In the genomic region with DNA sequence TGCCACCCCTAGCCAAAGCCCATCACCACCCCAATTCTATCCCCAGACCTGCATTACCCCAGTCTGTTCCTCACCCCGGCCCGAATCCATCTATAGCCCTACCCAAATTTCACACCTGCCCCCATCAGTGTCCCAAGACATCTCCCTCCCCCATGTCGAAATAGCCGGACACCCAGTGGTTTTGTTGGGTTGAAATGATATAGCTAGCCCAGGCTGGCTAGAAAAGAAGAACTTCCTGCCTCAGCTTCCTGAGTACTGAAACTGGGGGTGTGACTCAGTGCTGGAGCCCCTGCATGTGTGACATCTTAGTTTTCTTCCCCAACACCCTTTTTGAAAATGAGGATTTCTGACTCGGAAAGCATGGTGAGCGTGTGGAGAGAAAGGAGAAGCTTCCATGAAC, we compare ENCODE assay signal across 31 mouse cellular contexts. TPM values are rescaled to one million over a fixed set of nuclear protein-coding genes. Genes with fewer than 3 reads are reported as not detected.
A peak's percentile ranks its signal among the peaks of the same experiment; 100 is the strongest.
DNase-seq lines count a peak whose midpoint lies in the region; ATAC-seq and TF ChIP-seq lines count a peak whose summit lies in the region.
"Had no signal": no experiment of that assay in that cellular context is flagged by ENCODE, and none has a peak within 500 bp of the region (broad histone marks: within the 10 kb centered on the region; RNA-seq: fewer than 3 reads in every experiment).

No protein-coding gene starts in this region.

- H3K4me3 ChIP-seq in liver, postnatal 0 days (ENCODE audit: low read depth, low read length) = no peak overlapping the region
- no peak overlapping the region for H3K4me3 ChIP-seq in macrophage (ENCODE audit: inconsistent target)
- H3K4me3 ChIP-seq in kidney, adult 2 months (ENCODE audit: insufficient read depth, low read depth, low read length) = no peak overlapping the region
- H3K4me3 ChIP-seq: forebrain, embryonic 10.5 days; forebrain, embryonic 13.5 days; hindbrain, embryonic 12.5 days; hindbrain, embryonic 15.5 days had no signal

- H3K27ac ChIP-seq in liver, postnatal 0 days (ENCODE audit: low read depth) = no peak overlapping the region
- peak overlapping the region; percentile 10; the same call in 1 of the 2 replicates for H3K27ac ChIP-seq in macrophage
- no peak overlapping the region for H3K27ac ChIP-seq in kidney, adult 2 months (ENCODE audit: insufficient read depth, low read depth, low read length)
- H3K27ac ChIP-seq: forebrain, embryonic 10.5 days; forebrain, embryonic 13.5 days; hindbrain, embryonic 12.5 days; hindbrain, embryonic 15.5 days had no signal

- no peak for TF ChIP-seq EP300 in liver, postnatal 0 days (IDR thresholded peaks at IDR 0.05; ENCODE audit: low read depth)

- no peak for TF ChIP-seq CTCF in liver, postnatal 0 days (IDR thresholded peaks at IDR 0.05; ENCODE audit: low read depth)
- TF ChIP-seq CTCF in kidney, adult 2 months (conservative IDR thresholded peaks at IDR 0.05; ENCODE audit: insufficient read depth, insufficient read length, low read depth, low read length) = no peak

- WGBS in liver, postnatal 0 days (ENCODE audit: insufficient replicate concordance) = 51% methylated on average over 6 of the region's 6 CpGs
- WGBS in macrophage (ENCODE audit: missing documents) = 30% methylated on average over 6 of the region's 6 CpGs
- WGBS in kidney, adult 2 months = 87% methylated on average over 6 of the region's 6 CpGs

- no peak for ATAC-seq in liver, postnatal 0 days
- ATAC-seq in monocyte, adult 5-6 weeks (replicated peaks; ENCODE audit: insufficient number of reproducible peaks, low FRiP score, low TSS enrichment, poor library complexity, severe bottlenecking) = 0 out of 2 replicates have a peak, but pooled peaks have one; percentile 10
- ATAC-seq in cerebellum, adult (ENCODE audit: insufficient number of reproducible peaks, low FRiP score, low TSS enrichment) = no peak
- ATAC-seq: CD4-positive, CD25-positive, alpha-beta regulatory T cell, adult 4 months; forebrain, embryonic 13.5 days; forebrain, embryonic 16.5 days had no signal

- H3K4me2 ChIP-seq in liver, postnatal 0 days (ENCODE audit: low read depth, low read length) = 0 out of 2 replicates have a peak overlapping the region, but pooled peaks have one; percentile 29
- H3K4me2 ChIP-seq: forebrain, embryonic 13.5 days; heart, embryonic 11.5 days; hindbrain, embryonic 12.5 days; hindbrain, embryonic 15.5 days had no signal

- H3K27me3 ChIP-seq in liver, postnatal 0 days (ENCODE audit: insufficient read depth, low read length) = no peaks in the 10 kb centered on the region
- H3K27me3 ChIP-seq in kidney, adult 2 months (replicated peaks; ENCODE audit: control insufficient read depth, insufficient read depth, low read length) = no peaks in the 10 kb centered on the region
- H3K27me3 ChIP-seq: hindbrain, embryonic 12.5 days; hindbrain, embryonic 15.5 days had no signal

- H3K4me1 ChIP-seq in liver, postnatal 0 days (ENCODE audit: insufficient read depth) = peaks cover 5% of the 10 kb centered on the region; the same call in 1 of the 2 replicates
- H3K4me1 ChIP-seq in kidney, adult 2 months (ENCODE audit: control insufficient read depth, insufficient read depth, low read length) = 0 out of 2 replicates have a peak, but pooled peaks cover 3% of the 10 kb centered on the region

- no peak for DNase-seq in liver, postnatal 0 days
- no peak for DNase-seq in liver
- DNase-seq in kidney, adult 2 months = no peak
- DNase-seq: adrenal gland, adult 2 months; adrenal gland, postnatal 14 days; cerebellum, adult 18-20 months; cerebellum, adult 9-10 months; cerebellum, postnatal 14 days; gastrocnemius, postnatal 10 days; gastrocnemius, postnatal 36 days; heart, adult 11 months had no signal

- H3K9me3 ChIP-seq in liver, postnatal 0 days (ENCODE audit: low read length) = no peaks in the 10 kb centered on the region
- H3K9me3 ChIP-seq: hindbrain, embryonic 12.5 days; hindbrain, embryonic 15.5 days had no signal

- H3K9ac ChIP-seq in liver, postnatal 0 days (replicated peaks) = no peak overlapping the region
- H3K9ac ChIP-seq: forebrain, embryonic 13.5 days; hindbrain, embryonic 12.5 days; hindbrain, embryonic 15.5 days had no signal

- no peak for TF ChIP-seq POLR2A in kidney, adult 2 months (IDR thresholded peaks at IDR 0.05; ENCODE audit: low read depth, low read length)

- peaks cover 7% of the 10 kb centered on the region for H3K36me3 ChIP-seq in liver, postnatal 0 days (replicated peaks; ENCODE audit: insufficient read depth, low read length)
- H3K36me3 ChIP-seq in macrophage (ENCODE audit: inconsistent target) = peaks cover 31% of the 10 kb centered on the region; the same call in 1 of the 2 replicates
- no peaks in the 10 kb centered on the region for H3K36me3 ChIP-seq in kidney, adult 2 months (ENCODE audit: control insufficient read depth, insufficient read depth, low read length)
- H3K36me3 ChIP-seq: forebrain, embryonic 10.5 days; hindbrain, embryonic 12.5 days; hindbrain, embryonic 15.5 days had no signal

- H3K79me2 ChIP-seq in macrophage (ENCODE audit: inconsistent target) = peaks cover 66% of the 10 kb centered on the region

RNA-seq across cellular contexts. Expression of gene Plaur, which starts 4.6 kb away (rescaled TPM):
- polyA plus RNA-seq in liver, postnatal 0 days (2015; fragmentation: Nextera tagmentation; extraction: Ambion mirVana) = 9.3 and 10.8 TPM in 2 replicates
- total RNA-seq in macrophage (2018; cell fraction: chromatin; rRNA removed) = 1,000 to 10,000 TPM in 1 of 26 experiments, 100 to 1,000 TPM in 12, 10 to 100 TPM in 7, 1 to 10 TPM in 6; 6.4 to 1,039 (median 105) TPM
- total RNA-seq in macrophage (2018; cell fraction: cytosol; rRNA removed) = 100 to 1,000 TPM in 6 of 26 experiments, 10 to 100 TPM in 10, 1 to 10 TPM in 10; 5.3 to 471 (median 46.9) TPM
- 100 to 1,000 TPM in 11 of 26 experiments, 10 to 100 TPM in 12, 1 to 10 TPM in 3; 5.4 to 740 (median 78.5) TPM for total RNA-seq in macrophage (2018; cell fraction: nucleus; rRNA removed)
- polyA plus RNA-seq in macrophage (2018) = 37.1 to 79.3 TPM (median 71.4 TPM) in 3 replicates
- total RNA-seq in monocyte, adult 5-6 weeks (2017) = 286 to 300 TPM (median 297 TPM) in 3 replicates
- 10.1 and 12.9 TPM in 2 replicates for polyA plus RNA-seq in kidney, adult 2 months (2012; rRNA removed)

RNA-seq across cellular contexts. Expression of gene Irgc1, which starts 14.7 kb away (rescaled TPM):
- 0.18 and 0.28 TPM in 2 replicates for polyA plus RNA-seq in liver, postnatal 0 days (2015; fragmentation: Nextera tagmentation; extraction: Ambion mirVana)
- 1 to 10 TPM in 1 of 26 experiments, not detected in 25; 2.5 TPM for total RNA-seq in macrophage (2018; cell fraction: chromatin; rRNA removed)
- total RNA-seq in macrophage (2018; cell fraction: cytosol; rRNA removed) = under 1 TPM in 6 of 26 experiments, not detected in 20; 0.09 to 0.19 (median 0.10) TPM
- 1 to 10 TPM in 1 of 26 experiments, not detected in 25; 1.5 TPM for total RNA-seq in macrophage (2018; cell fraction: nucleus; rRNA removed)
- not detected in 3 replicates for polyA plus RNA-seq in macrophage (2018)
- 1.7 TPM in 1 of 3 replicates, not detected in the others for total RNA-seq in monocyte, adult 5-6 weeks (2017)
- polyA plus RNA-seq in kidney, adult 2 months (2012; rRNA removed) = 0.33 and 0.41 TPM in 2 replicates
- total RNA-seq: adrenal gland, adult 2 months; adrenal gland, postnatal 14 days; adrenal gland, postnatal 4 days; gastrocnemius, adult 18-20 months; gastrocnemius, postnatal 36 days; heart, postnatal 25 days; hematopoietic stem cell, adult 5-6 weeks; MEL had no signal
- polyA plus RNA-seq: adrenal gland, adult 2 months; brain, embryonic 14.5 days; embryonic facial prominence, embryonic 11.5 days; forebrain, embryonic 10.5 days; forebrain, embryonic 16.5 days; heart, embryonic 11.5 days; heart, embryonic 14.5 days; heart, postnatal 0 days; hindbrain, embryonic 12.5 days; hindbrain, embryonic 15.5 days had no signal

RNA-seq across cellular contexts. Expression of gene Cadm4, which starts 15.0 kb away (rescaled TPM):
- polyA plus RNA-seq in liver, postnatal 0 days (2015; fragmentation: Nextera tagmentation; extraction: Ambion mirVana) = 0.17 and 0.46 TPM in 2 replicates
- under 1 TPM in 1 of 26 experiments, not detected in 25; 0.66 TPM for total RNA-seq in macrophage (2018; cell fraction: chromatin; rRNA removed)
- under 1 TPM in 5 of 26 experiments, not detected in 21; 0.05 to 0.43 (median 0.12) TPM for total RNA-seq in macrophage (2018; cell fraction: cytosol; rRNA removed)
- total RNA-seq in macrophage (2018; cell fraction: nucleus; rRNA removed) = 1 to 10 TPM in 1 of 26 experiments, under 1 TPM in 2, not detected in 23; 0.20 to 2.1 (median 0.36) TPM
- not detected in 3 replicates for polyA plus RNA-seq in macrophage (2018)
- not detected in 3 replicates for total RNA-seq in monocyte, adult 5-6 weeks (2017)
- polyA plus RNA-seq in kidney, adult 2 months (2012; rRNA removed) = 54.7 and 66.4 TPM in 2 replicates
- polyA plus RNA-seq: CD4-positive, CD25-positive, alpha-beta regulatory T cell, adult 4 months had no signal

RNA-seq across cellular contexts. Expression of gene Zfp428, which starts 40.0 kb away (rescaled TPM):
- 3.3 and 4.1 TPM in 2 replicates for polyA plus RNA-seq in liver, postnatal 0 days (2015; fragmentation: Nextera tagmentation; extraction: Ambion mirVana)
- total RNA-seq in macrophage (2018; cell fraction: chromatin; rRNA removed) = 1 to 10 TPM in 1 of 26 experiments, not detected in 25; 1.2 TPM
- 1 to 10 TPM in 14 of 26 experiments, under 1 TPM in 12; 0.43 to 1.7 (median 1.1) TPM for total RNA-seq in macrophage (2018; cell fraction: cytosol; rRNA removed)
- 1 to 10 TPM in 5 of 26 experiments, under 1 TPM in 7, not detected in 14; 0.40 to 2.2 (median 0.87) TPM for total RNA-seq in macrophage (2018; cell fraction: nucleus; rRNA removed)
- polyA plus RNA-seq in macrophage (2018) = 0.60 to 3.0 TPM (median 0.77 TPM) in 3 replicates
- total RNA-seq in monocyte, adult 5-6 weeks (2017) = 0.95 TPM in 1 of 3 replicates, not detected in the others
- 9.5 and 17.1 TPM in 2 replicates for polyA plus RNA-seq in kidney, adult 2 months (2012; rRNA removed)

RNA-seq across cellular contexts. Expression of gene AC161166.1, which starts 45.4 kb away (rescaled TPM):
- not detected in 2 replicates for polyA plus RNA-seq in liver, postnatal 0 days (2015; fragmentation: Nextera tagmentation; extraction: Ambion mirVana)
- not detected for total RNA-seq in macrophage (2018; cell fraction: chromatin; rRNA removed)
- total RNA-seq in macrophage (2018; cell fraction: cytosol; rRNA removed) = not detected
- total RNA-seq in macrophage (2018; cell fraction: nucleus; rRNA removed) = not detected
- polyA plus RNA-seq in macrophage (2018) = not detected in 3 replicates
- 1.1 TPM in 1 of 3 replicates, not detected in the others for total RNA-seq in monocyte, adult 5-6 weeks (2017)
- polyA plus RNA-seq in kidney, adult 2 months (2012; rRNA removed) = not detected in 2 replicates
- total RNA-seq: adrenal gland, adult 2 months; adrenal gland, postnatal 14 days; adrenal gland, postnatal 4 days; gastrocnemius, adult 18-20 months; gastrocnemius, postnatal 10 days; gastrocnemius, postnatal 36 days; heart, adult 8-10 months; heart, postnatal 25 days; hematopoietic stem cell, adult 5-6 weeks; MEL had no signal
- polyA plus RNA-seq: adrenal gland, adult 2 months; brain, embryonic 14.5 days; CD4-positive, CD25-positive, alpha-beta regulatory T cell, adult 4 months had no signal

Comparison
In these comparisons a context has a peak if more than half of its experiments do, and no peak if none do; other contexts are left out.
1. RNA of gene Cadm4, which starts 15.0 kb away (polyA plus RNA-seq): 54.7 to 66.4 TPM in kidney, adult 2 months; 0.17 to 0.46 TPM in liver, postnatal 0 days and not detected in macrophage; every median in the first group is over 10 times any median in the second.